Mouse (Mus musculus): ENCODE results near the gene Pla2g6. TPM values are rescaled to one million over a fixed set of nuclear protein-coding genes. Genes with fewer than 3 reads are reported as not detected.

The Pla2g6 gene
- polyA plus RNA-seq, 1 experiment, result 24.6 TPM

GRCm38 (mm10) chr15:79357974-79358690 lies 29.9 kb upstream of the Pla2g6 start:
- H3K4me3 ChIP-seq (ENCODE audit: insufficient read depth, low read depth, low read length), result no peak overlapping the region
- no peak for TF ChIP-seq CTCF (conservative IDR thresholded peaks at IDR 0.05; ENCODE audit: insufficient read depth, insufficient read length, low read depth, low read length)
- TF ChIP-seq POLR2A (IDR thresholded peaks at IDR 0.05; ENCODE audit: low read depth, low read length), result no peak
- WGBS, result 28% methylated on average over 12 of the region's 12 CpGs
- DNase-seq, result peak; percentile 49
- H3K4me1 ChIP-seq (ENCODE audit: control insufficient read depth, insufficient read depth, low read length), result peaks cover 18% of the 10 kb centered on the region
- peak overlapping the region; percentile 33; the same call in 1 of the 2 replicates for H3K27ac ChIP-seq (ENCODE audit: insufficient read depth, low read depth, low read length)
- H3K27me3 ChIP-seq (replicated peaks; ENCODE audit: control insufficient read depth, insufficient read depth, low read length), result no peaks in the 10 kb centered on the region
- no peaks in the 10 kb centered on the region for H3K36me3 ChIP-seq (ENCODE audit: control insufficient read depth, insufficient read depth, low read length)

DNA sequence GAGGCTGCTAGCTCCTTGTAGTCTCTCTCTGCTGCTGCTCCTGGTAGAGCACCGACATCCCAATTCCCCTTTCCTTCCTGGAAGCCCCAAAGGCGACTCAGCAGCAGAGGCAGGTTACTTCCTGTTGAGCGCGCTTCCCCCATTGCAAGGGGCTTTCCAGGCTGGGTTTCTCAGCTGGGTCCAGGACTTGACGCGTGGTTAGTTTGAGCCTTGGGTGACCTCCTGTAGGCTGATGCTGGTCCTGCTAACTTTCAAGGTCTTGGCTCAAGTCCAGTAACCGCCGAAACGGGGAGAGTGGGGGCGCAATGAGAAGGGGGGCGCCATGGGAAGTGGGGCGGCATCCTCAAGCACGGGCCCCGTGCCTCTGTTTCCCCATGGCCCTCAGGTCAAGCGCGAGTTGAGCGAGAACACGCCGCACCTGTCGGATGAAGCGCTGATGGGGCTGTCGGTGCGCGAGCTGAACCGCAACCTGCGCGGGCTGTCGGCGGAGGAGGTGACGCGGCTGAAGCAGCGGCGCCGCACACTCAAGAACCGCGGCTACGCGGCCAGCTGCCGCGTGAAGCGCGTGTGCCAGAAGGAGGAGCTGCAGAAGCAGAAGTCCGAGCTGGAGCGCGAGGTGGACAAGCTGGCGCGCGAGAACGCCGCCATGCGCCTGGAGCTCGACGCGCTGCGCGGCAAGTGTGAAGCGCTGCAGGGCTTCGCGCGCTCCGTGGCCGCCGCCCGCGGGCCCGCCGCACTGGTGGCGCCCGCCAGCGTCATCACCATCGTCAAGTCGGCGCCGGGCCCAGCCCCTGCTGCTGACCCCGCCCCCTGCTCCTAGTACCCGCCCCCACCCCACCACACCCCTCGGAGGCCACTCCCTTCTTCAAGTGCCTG lies 29.1 kb upstream of the Pla2g6 start:
- no peaks in the 10 kb centered on the region for H3K27me3 ChIP-seq (replicated peaks; ENCODE audit: control insufficient read depth, insufficient read depth, low read length)
- TF ChIP-seq CTCF (conservative IDR thresholded peaks at IDR 0.05; ENCODE audit: insufficient read depth, insufficient read length, low read depth, low read length) (no peak), POLR2A (IDR thresholded peaks at IDR 0.05; ENCODE audit: low read depth, low read length) (no peak)
- H3K4me1 ChIP-seq (ENCODE audit: control insufficient read depth, insufficient read depth, low read length), result peaks cover 18% of the 10 kb centered on the region

GRCm38 (mm10) chr15:79356481-79356880 lies 28.3 kb upstream of the Pla2g6 start:
- H3K27me3 ChIP-seq (replicated peaks; ENCODE audit: control insufficient read depth, insufficient read depth, low read length), result no peaks in the 10 kb centered on the region
- H3K27ac ChIP-seq (ENCODE audit: insufficient read depth, low read depth, low read length), result no peak overlapping the region
- no peaks in the 10 kb centered on the region for H3K36me3 ChIP-seq (ENCODE audit: control insufficient read depth, insufficient read depth, low read length)
- WGBS, result 87% methylated on average over 8 of the region's 8 CpGs
- peaks cover 18% of the 10 kb centered on the region for H3K4me1 ChIP-seq (ENCODE audit: control insufficient read depth, insufficient read depth, low read length)
- no peak overlapping the region for H3K4me3 ChIP-seq (ENCODE audit: insufficient read depth, low read depth, low read length)
- no peak for DNase-seq
- no peak for TF ChIP-seq POLR2A (IDR thresholded peaks at IDR 0.05; ENCODE audit: low read depth, low read length)
- TF ChIP-seq CTCF (conservative IDR thresholded peaks at IDR 0.05; ENCODE audit: insufficient read depth, insufficient read length, low read depth, low read length), result no peak

More for the DNA sequence above, 29.1 kb upstream of the Pla2g6 start:
- peak; percentile 78 for DNase-seq
- 1% methylated on average over 75 of the region's 77 CpGs for WGBS
- Histone ChIP-seq H3K36me3 (ENCODE audit: control insufficient read depth, insufficient read depth, low read length) (no peaks in the 10 kb centered on the region), H3K27ac (ENCODE audit: insufficient read depth, low read depth, low read length) (peak overlapping the region; percentile 2; the same call in 1 of the 2 replicates), H3K4me3 (ENCODE audit: insufficient read depth, low read depth, low read length) (peak overlapping the region; percentile 50)

- peaks cover 11% of the 10 kb centered on the region; the same call in 1 of the 2 replicates for H3K4me1 ChIP-seq (ENCODE audit: control insufficient read depth, insufficient read depth, low read length)
- 74% methylated on average over 4 of the region's 4 CpGs for WGBS
- no peak for DNase-seq
- TF ChIP-seq POLR2A (IDR thresholded peaks at IDR 0.05; ENCODE audit: low read depth, low read length) (no peak), CTCF (conservative IDR thresholded peaks at IDR 0.05; ENCODE audit: insufficient read depth, insufficient read length, low read depth, low read length) (no peak)
- no peaks in the 10 kb centered on the region for H3K27me3 ChIP-seq (replicated peaks; ENCODE audit: control insufficient read depth, insufficient read depth, low read length)
- H3K36me3 ChIP-seq (ENCODE audit: control insufficient read depth, insufficient read depth, low read length), result no peaks in the 10 kb centered on the region
- H3K27ac ChIP-seq (ENCODE audit: insufficient read depth, low read depth, low read length), result no peak overlapping the region
- no peak overlapping the region for H3K4me3 ChIP-seq (ENCODE audit: insufficient read depth, low read depth, low read length)
Observed at GRCm38 (mm10) chr15:79354619-79355018, 26.4 kb upstream of the Pla2g6 start.

- Histone ChIP-seq H3K4me3 (ENCODE audit: insufficient read depth, low read depth, low read length) (no peak overlapping the region), H3K36me3 (ENCODE audit: control insufficient read depth, insufficient read depth, low read length) (no peaks in the 10 kb centered on the region), H3K27ac (ENCODE audit: insufficient read depth, low read depth, low read length) (no peak overlapping the region), H3K27me3 (replicated peaks; ENCODE audit: control insufficient read depth, insufficient read depth, low read length) (no peaks in the 10 kb centered on the region), H3K4me1 (ENCODE audit: control insufficient read depth, insufficient read depth, low read length) (peaks cover 11% of the 10 kb centered on the region; the same call in 1 of the 2 replicates)
- DNase-seq, result no peak
- whole genome bisulfite sequencing, result 93% methylated on average over 5 of the region's 5 CpGs
- no peak for TF ChIP-seq POLR2A (IDR thresholded peaks at IDR 0.05; ENCODE audit: low read depth, low read length)
- TF ChIP-seq CTCF (conservative IDR thresholded peaks at IDR 0.05; ENCODE audit: insufficient read depth, insufficient read length, low read depth, low read length), result no peak
Observed at GRCm38 (mm10) chr15:79353690-79354305, 25.6 kb upstream of the Pla2g6 start.

GRCm38 (mm10) chr15:79352479-79352878 lies 24.3 kb upstream of the Pla2g6 start:
- peaks cover 15% of the 10 kb centered on the region for H3K4me1 ChIP-seq (ENCODE audit: control insufficient read depth, insufficient read depth, low read length)
- DNase-seq, result no peak
- TF ChIP-seq CTCF (conservative IDR thresholded peaks at IDR 0.05; ENCODE audit: insufficient read depth, insufficient read length, low read depth, low read length) (no peak), POLR2A (IDR thresholded peaks at IDR 0.05; ENCODE audit: low read depth, low read length) (no peak)
- 82% methylated on average over 6 of the region's 6 CpGs for WGBS
- H3K27ac ChIP-seq (ENCODE audit: insufficient read depth, low read depth, low read length), result no peak overlapping the region
- no peak overlapping the region for H3K4me3 ChIP-seq (ENCODE audit: insufficient read depth, low read depth, low read length)
- no peaks in the 10 kb centered on the region for H3K36me3 ChIP-seq (ENCODE audit: control insufficient read depth, insufficient read depth, low read length)
- no peaks in the 10 kb centered on the region for H3K27me3 ChIP-seq (replicated peaks; ENCODE audit: control insufficient read depth, insufficient read depth, low read length)
